Mouse (Mus musculus): ENCODE measurements at regions not wholly inside any gene's neighbourhood (a gene's known extent, or its start where the extent isn't known, plus 50 kb on each side); places are given as distances from the start of the nearest gene placed in this dataset.
A peak's percentile ranks its signal among the peaks of the same experiment; 100 is the strongest.

DNA sequence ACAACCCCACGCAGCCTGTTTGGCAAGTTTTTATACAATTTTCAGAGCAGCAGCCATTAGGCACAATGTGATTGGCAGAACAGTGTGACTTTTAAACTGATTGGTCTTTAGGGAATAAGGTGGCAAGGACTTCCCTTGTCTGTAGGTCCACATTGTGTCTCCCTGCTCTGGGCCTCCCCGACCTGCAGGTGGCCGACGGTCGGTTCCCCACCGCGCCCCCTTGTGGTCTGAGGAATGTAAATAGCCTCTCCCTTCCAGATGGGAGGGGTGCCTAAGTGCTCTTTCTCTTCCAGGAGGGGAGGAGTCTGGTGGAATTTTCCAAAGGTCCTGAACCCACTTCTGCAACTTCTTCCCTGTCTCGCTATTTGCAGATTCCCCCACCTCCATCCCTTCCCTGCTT is 52.5 kb upstream of the Prr5 start:
- ATAC-seq (replicated peaks; ENCODE audit: low FRiP score, low TSS enrichment, poor library complexity, severe bottlenecking): peak; percentile 81

DNA sequence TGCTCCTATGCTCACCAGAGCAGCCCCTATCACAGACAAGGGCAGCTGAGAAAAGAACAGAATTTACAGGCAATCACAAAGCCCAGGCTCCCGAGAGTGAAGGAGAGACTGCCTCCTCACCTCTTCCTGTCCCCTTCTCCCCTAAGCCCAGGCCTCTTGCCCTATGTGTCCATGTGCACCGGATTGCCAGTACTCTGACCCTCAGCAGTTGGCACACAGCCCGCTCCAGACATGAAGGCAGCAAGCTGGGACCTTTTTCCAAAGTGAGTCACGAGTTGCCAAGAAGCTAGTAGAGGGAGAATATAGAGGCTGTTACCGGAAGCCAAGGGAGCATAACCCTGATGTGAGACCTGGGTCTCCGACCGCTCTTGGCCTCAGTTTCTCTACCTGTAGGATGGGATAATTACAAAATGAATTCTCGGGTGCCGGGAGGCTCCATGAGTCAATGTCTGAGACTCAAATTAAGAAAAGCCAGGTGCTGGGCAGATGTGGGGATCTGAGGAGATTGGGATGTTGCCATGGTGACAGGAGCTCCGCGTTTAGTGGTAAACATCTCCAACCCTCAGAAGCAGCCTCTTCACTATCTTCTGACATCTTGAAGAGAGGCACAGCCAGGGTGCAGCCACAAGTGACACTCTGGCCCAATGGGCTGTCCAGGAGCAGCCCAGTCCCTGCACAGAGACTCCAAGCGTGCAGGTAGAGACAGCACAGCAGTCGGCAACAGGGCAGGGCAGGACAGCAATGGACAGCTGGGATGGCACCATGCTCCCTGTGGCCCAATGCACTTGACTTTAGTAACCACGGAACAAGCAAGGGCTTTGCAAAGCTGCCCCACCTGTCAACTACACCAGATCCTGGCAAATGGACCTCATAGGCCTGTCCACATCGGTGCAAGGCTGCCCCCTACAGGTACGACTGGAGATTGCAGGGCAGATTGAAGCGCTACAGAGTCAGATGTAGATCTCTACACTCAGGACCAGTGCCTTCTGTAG is 55.6 kb upstream of the Prr5 start:
- peak; percentile 56 for ATAC-seq (replicated peaks; ENCODE audit: low FRiP score, low TSS enrichment, poor library complexity, severe bottlenecking)

DNA sequence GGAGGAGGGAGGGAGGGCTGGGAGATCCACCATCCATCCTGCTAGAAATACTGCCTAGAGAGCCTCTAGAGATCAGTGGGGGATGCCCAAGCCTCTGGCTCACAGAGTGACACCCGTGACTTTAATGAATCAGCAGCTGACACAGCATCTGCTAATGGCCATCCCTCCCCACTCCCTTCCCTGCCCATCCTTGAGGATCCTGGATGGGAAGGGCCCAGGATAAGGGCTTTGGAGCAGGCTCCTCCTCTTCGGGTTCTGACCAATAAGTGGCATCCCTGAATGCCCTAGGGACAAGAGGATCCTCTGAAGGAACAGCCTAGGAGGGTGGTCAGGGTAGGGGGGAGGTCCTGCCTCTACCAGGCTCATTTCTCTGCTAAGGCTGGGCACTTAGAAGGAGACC is 55.3 kb upstream of the Rtl6 start:
- ATAC-seq (replicated peaks; ENCODE audit: low FRiP score, low TSS enrichment, poor library complexity, severe bottlenecking): no peak

DNA sequence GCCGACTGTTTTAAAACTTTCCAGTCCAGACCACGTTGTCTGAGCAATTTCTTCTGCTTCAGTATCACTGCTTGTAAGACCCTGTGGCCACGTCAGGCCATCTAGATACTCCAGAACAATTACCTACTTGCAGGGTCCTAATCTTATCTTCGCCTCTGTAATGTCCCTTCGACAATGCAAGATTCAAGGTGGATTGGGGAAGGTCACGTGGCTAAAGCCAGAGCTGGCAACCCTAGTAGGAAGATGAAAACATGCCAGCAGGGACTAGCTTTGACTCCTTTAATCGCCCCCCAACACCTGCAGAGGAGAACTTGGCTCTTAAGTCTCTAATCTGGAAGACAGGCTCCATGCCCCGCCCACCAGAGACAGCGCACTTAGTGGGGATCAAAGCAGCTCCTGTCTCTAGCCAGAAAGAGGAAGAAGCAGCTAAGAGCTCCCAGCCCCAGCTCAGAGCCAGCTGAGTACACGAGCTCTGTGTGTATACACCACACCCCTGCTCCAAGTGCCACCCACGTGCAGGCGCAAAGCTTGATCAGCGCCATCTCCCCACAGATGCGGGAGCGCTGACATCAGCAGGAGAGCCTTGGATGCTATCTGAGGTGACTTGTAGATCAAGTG is 52.3 kb upstream of the Rtl6 start:
- peak; percentile 53 for ATAC-seq (replicated peaks; ENCODE audit: low FRiP score, low TSS enrichment, poor library complexity, severe bottlenecking)

DNA sequence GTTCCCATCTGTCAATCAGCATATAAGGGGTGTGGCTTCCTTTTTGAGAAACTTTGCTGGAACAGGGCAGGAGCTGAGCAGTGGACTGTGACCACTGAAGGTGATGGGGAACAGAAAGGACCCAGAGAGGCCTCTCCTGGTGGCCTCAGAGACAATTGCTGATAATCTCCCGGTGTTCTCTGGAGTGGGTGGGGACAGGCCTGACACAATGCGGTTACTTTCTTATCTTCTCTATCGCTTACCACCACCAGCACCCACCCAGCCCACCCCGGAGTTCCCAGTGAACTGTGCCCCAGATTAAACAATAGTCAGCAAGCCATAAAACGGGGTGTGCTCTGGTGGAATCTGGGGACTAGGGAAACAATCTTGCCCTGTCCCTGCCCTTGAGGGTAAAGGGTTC is 51.4 kb upstream of the Rtl6 start:
- ATAC-seq (replicated peaks; ENCODE audit: low FRiP score, low TSS enrichment, poor library complexity, severe bottlenecking): peak; percentile 48; the same call in 1 of the 2 replicates

All from megakaryocyte-erythroid progenitor cell, adult 5-6 weeks (primary cell).